Mouse (Mus musculus) stomach, embryonic 14.5 days (tissue): ENCODE measurements around the gene Kcnq1. TPM values are rescaled to one million over a fixed set of nuclear protein-coding genes. Genes with fewer than 3 reads are reported as not detected.

ENCODE experiments used
- ATAC-seq: fragments of 200-750 bp; cut with Nextera tagmentation; 2 replicates; pipeline ENCODE4 v1.8.0; 2017; ENCODE audit warnings: low read depth, moderate TSS enrichment; ENCODE audit not compliant: insufficient number of reproducible peaks, insufficient read depth, low FRiP score
- H3K27ac ChIP-seq: fragments of 300-500 bp; sonication (generic); 2 replicates; pipeline ENCODE4 v1.5.1; 2014; ENCODE audit warnings: mild to moderate bottlenecking, low read length, moderate library complexity, mixed read lengths
- H3K27me3 ChIP-seq: fragments of 300-500 bp; sonication (generic); 2 replicates; pipeline ENCODE4 v1.6.1; 2014; ENCODE audit warnings: low read length, control low read depth, mixed read lengths; ENCODE audit not compliant: control insufficient read depth, insufficient read depth
- H3K36me3 ChIP-seq: fragments of 300-500 bp; sonication (generic); 2 replicates; pipeline ENCODE4 v1.6.1; 2014; ENCODE audit warnings: mild to moderate bottlenecking, control low read depth, low read length, moderate library complexity, mixed read lengths; ENCODE audit not compliant: control insufficient read depth, insufficient read depth
- H3K4me1 ChIP-seq: fragments of 300-500 bp; sonication (generic); 2 replicates; pipeline ENCODE4 v1.6.1; 2014; ENCODE audit warnings: low read length, control low read depth, mixed read lengths; ENCODE audit not compliant: control insufficient read depth, insufficient read depth
- H3K4me2 ChIP-seq: fragments of 300-500 bp; sonication (generic); replicated peaks from 2 replicates; pipeline ENCODE4 v1.6.1; 2014; ENCODE audit warnings: low read depth, low read length, control low read depth
- H3K4me3 ChIP-seq: fragments of 300-500 bp; sonication (generic); 2 replicates; pipeline ENCODE4 v1.5.1; 2014; ENCODE audit warnings: low read depth, low read length, control low read depth
- H3K9ac ChIP-seq: fragments of 300-500 bp; sonication (generic); replicated peaks from 2 replicates; pipeline ENCODE4 v1.6.1; 2014; ENCODE audit warnings: low read depth, mild to moderate bottlenecking, control low read depth, low read length, moderate library complexity, mixed read lengths
- H3K9me3 ChIP-seq: fragments of 300-500 bp; sonication (generic); 2 replicates; pipeline ENCODE4 v1.6.1; 2016; ENCODE audit warnings: low read depth, low read length, control low read depth; ENCODE audit not compliant: control insufficient read depth
- WGBS: fragments of 180-500 bp; shearing (Covaris S2); extraction: QIAGEN DNeasy Blood & Tissue Kit; methylation state at CpG from one replicate; pipeline ENCODE4 v1.1.7; 2014; 5-methylcytosine and 5-hydroxymethylcytosine counted together
- polyA plus RNA-seq: library from polyadenylated mRNA; unstranded; fragments of >200 nt; fragmentation: Nextera tagmentation; extraction: Ambion mirVana; gene quantifications from 2 replicates; pipeline ENCODE4 v1.2.1, GENCODE M21; 2014

The Kcnq1 gene
- polyA plus RNA-seq, 1 experiment from 2014 or later: 4.2 TPM

GRCm38 (mm10) chr7:143124902-143125301 lies 18.7 kb downstream of the Kcnq1 start:
- 49% methylated on average over 3 of the region's 3 CpGs for WGBS
- no peak for ATAC-seq

GRCm38 (mm10) chr7:143132815-143133214 lies 26.7 kb downstream of the Kcnq1 start:
- Histone ChIP-seq H3K4me1 (no peaks in the 10 kb centered on the region), H3K9me3 (no peaks in the 10 kb centered on the region), H3K4me3 (no peak overlapping the region), H3K27ac (no peak overlapping the region), H3K4me2 (no peak overlapping the region), H3K9ac (no peak overlapping the region), H3K36me3 (no peaks in the 10 kb centered on the region), H3K27me3 (no peaks in the 10 kb centered on the region)
- WGBS: 80% methylated on average over 5 of the region's 5 CpGs
- ATAC-seq: no peak

More at GRCm38 (mm10) chr7:143124902-143125301, 18.7 kb downstream of the Kcnq1 start:
- Histone ChIP-seq H3K4me1 (peaks cover 19% of the 10 kb centered on the region), H3K36me3 (no peaks in the 10 kb centered on the region), H3K4me2 (no peak overlapping the region), H3K9ac (no peak overlapping the region), H3K4me3 (no peak overlapping the region), H3K27ac (no peak overlapping the region), H3K9me3 (no peaks in the 10 kb centered on the region), H3K27me3 (no peaks in the 10 kb centered on the region)

- Histone ChIP-seq H3K4me2 (no peak overlapping the region), H3K27me3 (no peaks in the 10 kb centered on the region), H3K4me3 (no peak overlapping the region), H3K27ac (no peak overlapping the region), H3K36me3 (no peaks in the 10 kb centered on the region), H3K4me1 (no peaks in the 10 kb centered on the region), H3K9ac (no peak overlapping the region), H3K9me3 (no peaks in the 10 kb centered on the region)
- ATAC-seq: no peak
- 47% methylated on average over 2 of the region's 2 CpGs for WGBS
Measured at GRCm38 (mm10) chr7:143136125-143136524, 30.0 kb downstream of the Kcnq1 start.

- no peak for ATAC-seq
- Histone ChIP-seq H3K27me3 (no peaks in the 10 kb centered on the region), H3K27ac (no peak overlapping the region), H3K36me3 (no peaks in the 10 kb centered on the region), H3K4me1 (no peaks in the 10 kb centered on the region), H3K9me3 (no peaks in the 10 kb centered on the region), H3K9ac (no peak overlapping the region), H3K4me2 (no peak overlapping the region), H3K4me3 (no peak overlapping the region)
- WGBS: 57% methylated on average over 5 of the region's 5 CpGs
Measured at GRCm38 (mm10) chr7:143136561-143136960, 30.4 kb downstream of the Kcnq1 start.

GRCm38 (mm10) chr7:143138789-143139188 lies 32.6 kb downstream of the Kcnq1 start:
- Histone ChIP-seq H3K27ac (no peak overlapping the region), H3K4me1 (no peaks in the 10 kb centered on the region), H3K4me3 (no peak overlapping the region), H3K9ac (no peak overlapping the region), H3K36me3 (no peaks in the 10 kb centered on the region), H3K27me3 (no peaks in the 10 kb centered on the region), H3K9me3 (no peaks in the 10 kb centered on the region), H3K4me2 (no peak overlapping the region)
- ATAC-seq: no peak; the same call in 1 of the 2 replicates
- WGBS: 63% methylated on average over 1 of the region's 1 CpGs

GRCm38 (mm10) chr7:143139932-143140331 lies 33.8 kb downstream of the Kcnq1 start:
- Histone ChIP-seq H3K4me1 (no peaks in the 10 kb centered on the region), H3K9ac (no peak overlapping the region), H3K4me3 (no peak overlapping the region), H3K9me3 (no peaks in the 10 kb centered on the region), H3K27me3 (no peaks in the 10 kb centered on the region), H3K27ac (no peak overlapping the region), H3K4me2 (no peak overlapping the region), H3K36me3 (no peaks in the 10 kb centered on the region)
- ATAC-seq: no peak
- whole genome bisulfite sequencing: 81% methylated on average over 4 of the region's 4 CpGs

- no peak for ATAC-seq
- Histone ChIP-seq H3K36me3 (no peaks in the 10 kb centered on the region), H3K4me3 (no peak overlapping the region), H3K27me3 (no peaks in the 10 kb centered on the region), H3K27ac (no peak overlapping the region), H3K9me3 (no peaks in the 10 kb centered on the region), H3K4me1 (0 out of 2 replicates have a peak, but pooled peaks cover 7% of the 10 kb centered on the region), H3K4me2 (no peak overlapping the region), H3K9ac (no peak overlapping the region)
- WGBS: 81% methylated on average over 2 of the region's 2 CpGs
Measured at GRCm38 (mm10) chr7:143142680-143143079, 36.5 kb downstream of the Kcnq1 start.

- 0 out of 2 replicates have a peak, but pooled peaks cover 7% of the 10 kb centered on the region for H3K4me1 ChIP-seq
- H3K9ac ChIP-seq: no peak overlapping the region
- H3K36me3 ChIP-seq: no peaks in the 10 kb centered on the region
- no peak for ATAC-seq
- H3K9me3 ChIP-seq: no peaks in the 10 kb centered on the region
- H3K27me3 ChIP-seq: no peaks in the 10 kb centered on the region
- H3K4me3 ChIP-seq: no peak overlapping the region
- 65% methylated on average over 5 of the region's 5 CpGs for WGBS
- H3K27ac ChIP-seq: no peak overlapping the region
- no peak overlapping the region for H3K4me2 ChIP-seq
Measured at GRCm38 (mm10) chr7:143147015-143147414, 40.9 kb downstream of the Kcnq1 start.

- no peaks in the 10 kb centered on the region for H3K9me3 ChIP-seq
- WGBS: 7% methylated on average over 2 of the region's 2 CpGs
- H3K4me1 ChIP-seq: peaks cover 23% of the 10 kb centered on the region
- H3K27me3 ChIP-seq: no peaks in the 10 kb centered on the region
- no peak overlapping the region for H3K4me3 ChIP-seq
- no peak overlapping the region for H3K9ac ChIP-seq
- no peak overlapping the region for H3K4me2 ChIP-seq
- no peaks in the 10 kb centered on the region for H3K36me3 ChIP-seq
- no peak overlapping the region for H3K27ac ChIP-seq
- ATAC-seq: no peak
Measured at GRCm38 (mm10) chr7:143151171-143151570, 45.0 kb downstream of the Kcnq1 start.
